Mouse (Mus musculus) kidney, adult 8-10 months (tissue): ENCODE measurements around the gene Hist1h4n.
"Not testable (repeated sequence)": the region's sequence is repeated elsewhere in the genome, so short reads cannot be mapped to it uniquely, and the experiment has no call there.

Experiments used
- DNase-seq, 2 experiments: peaks; one replicate each; pipeline ENCODE4 v3.0.0; 2022

The Hist1h4n gene

GRCm38 (mm10) chr13:21790601-21791283, 41.3 kb downstream of the Hist1h4n start:
- no peak for DNase-seq

- DNase-seq: no peak
Observed at GRCm38 (mm10) chr13:21789925-21790324, 42.1 kb downstream of the Hist1h4n start.

GRCm38 (mm10) chr13:21787760-21788593, 44.0 kb downstream of the Hist1h4n start:
- no peak for DNase-seq

- peak; percentile 71 to 84 for DNase-seq
Observed at GRCm38 (mm10) chr13:21786899-21787629, 44.9 kb downstream of the Hist1h4n start, which contains the start of the genes Hist1h2an and Hist1h2bp. Gene Hist1h2an, minus strand, starts transcription at chr13:21787218. Gene Hist1h2bp, plus strand, starts transcription at chr13:21787461.

- no peak for DNase-seq
Observed at GRCm38 (mm10) chr13:21786189-21786898, 45.7 kb downstream of the Hist1h4n start.

- DNase-seq: no peak
Observed at GRCm38 (mm10) chr13:21784311-21784710, 47.7 kb downstream of the Hist1h4n start.

- no peak for DNase-seq
Observed at GRCm38 (mm10) chr13:21783734-21784161, 48.2 kb downstream of the Hist1h4n start.

GRCm38 (mm10) chr13:21783255-21783617, 48.8 kb downstream of the Hist1h4n start, which contains the start of gene Hist1h3i:
Gene Hist1h3i, minus strand, starts transcription at chr13:21783370.
- peak; percentile 8 to 21 for DNase-seq

GRCm38 (mm10) chr13:21782361-21783254, 49.4 kb downstream of the Hist1h4n start:
- not testable (repeated sequence) for DNase-seq
